Mouse (Mus musculus): Measurements from ENCODE around the gene Myo5c. TPM values are rescaled to one million over a fixed set of nuclear protein-coding genes. Genes with fewer than 3 reads are reported as not detected.

The Myo5c gene
- total and polyA plus RNA-seq, 3 experiments = 0.13 TPM; not detected in 2

DNA sequence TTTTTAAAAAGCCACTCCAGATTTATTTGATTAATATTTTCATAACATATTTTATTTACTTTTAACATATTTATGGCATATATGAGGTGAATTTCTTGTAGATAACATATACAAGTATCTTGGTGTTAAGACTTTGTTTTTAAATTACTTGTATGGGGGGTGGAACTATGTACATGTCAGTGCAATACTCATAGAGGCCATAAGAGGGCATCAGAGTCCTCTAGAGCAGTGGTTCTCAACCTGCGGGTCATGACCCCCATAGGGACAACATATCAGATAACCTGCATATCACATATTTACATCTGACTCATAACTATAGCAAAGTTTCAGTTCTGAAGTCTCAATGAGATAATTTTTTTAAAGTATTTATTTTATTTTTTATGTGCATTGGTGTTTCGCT lies 67.5 kb downstream of the Myo5c start:
- peaks cover 0 to 5% of the 10 kb centered on the region in 2 experiments; a peak in 2 of 4 replicates for H3K4me1 ChIP-seq (ENCODE audit: control insufficient read depth in 1 of 2, insufficient read depth in 2 of 2, low read length in 2 of 2)
- no peaks in the 10 kb centered on the region for H3K79me2 ChIP-seq (ENCODE audit: control insufficient read depth, insufficient read depth, low read length, poor library complexity)
- peaks cover 0 to 1% of the 10 kb centered on the region in 2 experiments; a peak in 1 of 4 replicates for H3K36me3 ChIP-seq (ENCODE audit: control insufficient read depth in 1 of 2, insufficient read depth in 2 of 2, low read length in 2 of 2)
- H3K27ac ChIP-seq (ENCODE audit: control insufficient read depth, low read depth, low read length) = no peak overlapping the region
- DNase-seq (ENCODE audit: low read depth, low spot score) = peak; percentile 68
- no peaks in the 10 kb centered on the region for H3K9me3 ChIP-seq (replicated peaks; ENCODE audit: insufficient read depth, low read length)
- no peak overlapping the region for H3K4me3 ChIP-seq (ENCODE audit: control insufficient read depth in 1 of 2, insufficient read depth in 1 of 2, low read depth in 2 of 2, low read length in 2 of 2)
- H3K27me3 ChIP-seq (ENCODE audit: control insufficient read depth in 1 of 2, insufficient read depth in 2 of 2, low read length in 2 of 2) = peaks cover 2 to 3% of the 10 kb centered on the region in 2 experiments; a peak in 3 of 4 replicates
- TF ChIP-seq SMC3 (IDR thresholded peaks at IDR 0.05; ENCODE audit: low read depth, low read length) (peak; percentile 71), ZC3H11A (IDR thresholded peaks at IDR 0.05; ENCODE audit: low read depth, low read length) (peak; percentile 69), RAD21 (IDR thresholded peaks at IDR 0.05; ENCODE audit: low read depth, low read length) (peak; percentile 75), SIN3A (IDR thresholded peaks at IDR 0.05; ENCODE audit: low read length) (no peak), USF2 (IDR thresholded peaks at IDR 0.05; ENCODE audit: borderline replicate concordance in 1 of 2, insufficient read depth in 1 of 2, low read depth in 1 of 2, low read length in 2 of 2) (no peak), CTCF (IDR thresholded peaks at IDR 0.05 in 2 of 3, conservative IDR thresholded peaks at IDR 0.05 in 1 of 3; ENCODE audit: control insufficient read depth in 1 of 3, insufficient read depth in 1 of 3, low read depth in 2 of 3, low read length in 3 of 3, poor library complexity in 1 of 3, severe bottlenecking in 1 of 3) (peak; percentile 51 to 81 (median 81)), GATA1 (IDR thresholded peaks at IDR 0.05; ENCODE audit: low read depth, low read length) (peak; percentile 43; the same call in 1 of the 2 replicates), MAX (IDR thresholded peaks at IDR 0.05; ENCODE audit: low read length) (no peak), MYC (IDR thresholded peaks at IDR 0.05; ENCODE audit: low read depth, low read length) (no peak)
- no peak overlapping the region for H3K9ac ChIP-seq (ENCODE audit: control insufficient read depth, low read depth, low read length, poor library complexity, severe bottlenecking)

- Histone ChIP-seq H3K4me1 (ENCODE audit: control insufficient read depth in 1 of 2, insufficient read depth in 2 of 2, low read length in 2 of 2) (peaks cover 0 to 3% of the 10 kb centered on the region in 2 experiments; a peak in 1 of 4 replicates), H3K27me3 (ENCODE audit: control insufficient read depth in 1 of 2, insufficient read depth in 2 of 2, low read length in 2 of 2) (peaks cover 1 to 5% of the 10 kb centered on the region in 2 experiments; a peak in 2 of 4 replicates), H3K79me2 (ENCODE audit: control insufficient read depth, insufficient read depth, low read length, poor library complexity) (no peaks in the 10 kb centered on the region), H3K36me3 (ENCODE audit: control insufficient read depth in 1 of 2, insufficient read depth in 2 of 2, low read length in 2 of 2) (peaks cover 0 to 3% of the 10 kb centered on the region in 2 experiments; a peak in 1 of 4 replicates), H3K27ac (ENCODE audit: control insufficient read depth, low read depth, low read length) (no peak overlapping the region), H3K4me3 (ENCODE audit: control insufficient read depth in 1 of 2, insufficient read depth in 1 of 2, low read depth in 2 of 2, low read length in 2 of 2) (no peak overlapping the region), H3K9ac (ENCODE audit: control insufficient read depth, low read depth, low read length, poor library complexity, severe bottlenecking) (no peak overlapping the region), H3K9me3 (replicated peaks; ENCODE audit: insufficient read depth, low read length) (no peaks in the 10 kb centered on the region)
- DNase-seq (ENCODE audit: low read depth, low spot score) = no peak
- TF ChIP-seq POLR2AphosphoS5 (IDR thresholded peaks at IDR 0.05; ENCODE audit: borderline replicate concordance, low read depth, low read length) = no peak
These were observed 71.2 kb downstream of the Myo5c start for GRCm38 (mm10) chr9:75303033-75303432.

GRCm38 (mm10) chr9:75303701-75304261 lies 72.0 kb downstream of the Myo5c start:
- Histone ChIP-seq H3K9ac (ENCODE audit: control insufficient read depth, low read depth, low read length, poor library complexity, severe bottlenecking) (no peak overlapping the region; the same call in 1 of the 2 replicates), H3K4me1 (ENCODE audit: control insufficient read depth in 1 of 2, insufficient read depth in 2 of 2, low read length in 2 of 2) (peaks cover 0 to 3% of the 10 kb centered on the region in 2 experiments; a peak in 1 of 4 replicates), H3K27me3 (ENCODE audit: control insufficient read depth in 1 of 2, insufficient read depth in 2 of 2, low read length in 2 of 2) (peaks cover 1 to 10% of the 10 kb centered on the region in 2 experiments; a peak in 2 of 4 replicates), H3K4me3 (ENCODE audit: control insufficient read depth in 1 of 2, insufficient read depth in 1 of 2, low read depth in 2 of 2, low read length in 2 of 2) (peak overlapping the region; percentile 46 to 49), H3K79me2 (ENCODE audit: control insufficient read depth, insufficient read depth, low read length, poor library complexity) (no peaks in the 10 kb centered on the region), H3K9me3 (replicated peaks; ENCODE audit: insufficient read depth, low read length) (no peaks in the 10 kb centered on the region), H3K36me3 (ENCODE audit: control insufficient read depth in 1 of 2, insufficient read depth in 2 of 2, low read length in 2 of 2) (peaks cover 0 to 3% of the 10 kb centered on the region in 2 experiments; a peak in 1 of 4 replicates), H3K27ac (ENCODE audit: control insufficient read depth, low read depth, low read length) (no peak overlapping the region)
- TF ChIP-seq ZC3H11A (IDR thresholded peaks at IDR 0.05; ENCODE audit: low read depth, low read length) (no peak), USF1 (IDR thresholded peaks at IDR 0.05; ENCODE audit: low read depth, low read length) (peak; percentile 50; the same call in 1 of the 2 replicates), MXI1 (IDR thresholded peaks at IDR 0.05; ENCODE audit: low read depth, low read length) (peak; percentile 30; the same call in 1 of the 2 replicates), TBP (IDR thresholded peaks at IDR 0.05; ENCODE audit: low read depth, low read length) (0 out of 2 replicates have a peak, but pooled peaks have one; percentile 9)
- DNase-seq (ENCODE audit: low read depth, low spot score) = peak; percentile 69

Measured in MEL (cell line).